Mouse (Mus musculus) embryonic fibroblast, embryonic 13.5 days (primary cell): ENCODE measurements around the gene 1700017N19Rik. TPM values are rescaled to one million over a fixed set of nuclear protein-coding genes. Genes with fewer than 3 reads are reported as not detected.
"Not testable (repeated sequence)": the region's sequence is repeated elsewhere in the genome, so short reads cannot be mapped to it uniquely, and the experiment has no call there.

Experiments
- H3K27ac ChIP-seq: 2 replicates; pipeline ENCODE4 v1.5.1; 2012; ENCODE audit warnings: low read length, control low read depth, inconsistent platforms; ENCODE audit not compliant: insufficient read depth
- H3K4me1 ChIP-seq: 2 replicates; pipeline ENCODE4 v1.6.1; 2011; ENCODE audit warnings: low read length; ENCODE audit not compliant: control insufficient read depth, insufficient read depth
- H3K4me3 ChIP-seq: 2 replicates; pipeline ENCODE4 v1.5.1; 2011; ENCODE audit warnings: mild to moderate bottlenecking, control low read depth, low read length; ENCODE audit not compliant: insufficient read depth
- CTCF ChIP-seq: IDR thresholded peaks from 2 replicates; pipeline ENCODE4 v1.5.1; 2011; ENCODE audit warnings: mild to moderate bottlenecking, control low read depth, low read length, moderate library complexity, borderline replicate concordance; ENCODE audit not compliant: insufficient read depth
- POLR2A ChIP-seq: IDR thresholded peaks from 2 replicates; pipeline ENCODE4 v1.6.1; 2011; ENCODE audit warnings: low read depth, mild to moderate bottlenecking, control low read depth, low read length, moderate library complexity
- polyA plus RNA-seq: library from polyadenylated mRNA; stranded (reverse); fragments of >200 nt; gene quantifications from 2 replicates; pipeline ENCODE4 v1.2.4, GENCODE M21; 2011; ENCODE audit warnings: low read depth; ENCODE audit not compliant: missing spikeins, insufficient read length

1700017N19Rik gene
- not detected in 2 replicates for polyA plus RNA-seq

DNA sequence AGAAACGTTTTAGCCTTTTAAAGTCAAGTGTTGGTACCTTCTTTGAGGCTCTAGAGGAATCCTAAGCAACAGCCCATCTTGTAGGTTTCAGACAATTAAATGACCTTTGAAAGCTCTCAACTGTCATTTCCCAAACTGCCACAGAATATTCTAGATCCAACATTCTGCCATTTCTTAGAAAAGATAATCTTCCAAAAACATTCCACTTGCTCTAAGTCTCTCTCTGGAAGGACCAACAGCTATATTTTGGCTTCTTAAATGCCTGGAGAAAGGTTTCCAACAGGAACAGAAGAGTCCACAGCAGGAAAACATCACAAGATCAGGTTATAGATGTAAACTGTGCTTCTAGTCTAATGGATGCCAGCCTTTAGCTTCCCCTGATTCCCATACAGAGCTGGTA is at the start of gene 1700017N19Rik, which contains the start of gene 4930430F08Rik:
Gene 1700017N19Rik (plus strand): TSS at position 162 of the 400 bp plus-strand sequence.
Gene 4930430F08Rik (minus strand): TSS at position 101 of the 400 bp plus-strand sequence.
- TF ChIP-seq POLR2A: no peak
- TF ChIP-seq CTCF: no peak
- Histone ChIP-seq H3K27ac (no peak within 1 kb of the TSS), H3K4me3 (no peak within 1 kb of the TSS), H3K4me1 (no peaks in the 10 kb centered on the region; the same call in 1 of the 2 replicates)

DNA sequence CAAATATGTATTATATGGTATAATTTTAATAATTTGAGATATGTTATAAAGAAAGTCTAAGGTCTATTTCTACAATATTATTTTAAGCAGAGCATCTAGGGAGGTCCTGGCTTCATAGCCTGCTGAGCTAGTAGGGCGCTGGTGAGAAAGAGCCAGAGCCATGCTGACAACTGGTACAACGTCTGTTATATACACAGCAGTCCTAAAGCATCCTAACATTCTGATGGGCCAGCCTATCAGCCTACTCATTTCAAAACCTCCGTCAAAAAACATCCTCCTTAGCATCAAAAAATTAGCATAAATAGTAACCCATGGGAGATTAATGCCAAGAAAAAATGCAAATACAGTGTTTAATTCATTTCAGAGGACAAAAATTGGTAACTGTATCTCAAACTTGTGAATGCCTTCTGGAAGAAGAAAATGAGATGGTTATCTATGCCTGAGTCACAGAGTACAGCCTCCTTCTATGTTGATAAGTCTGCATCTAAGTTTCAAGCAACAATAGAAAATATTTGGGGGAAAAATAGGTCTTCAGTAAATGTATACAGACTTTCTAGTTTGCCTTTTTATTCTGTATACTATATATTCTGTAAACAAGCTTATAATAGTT is 33.6 kb upstream of the 1700017N19Rik start:
- TF ChIP-seq POLR2A (no peak), CTCF (no peak)
- no peak overlapping the region for H3K27ac ChIP-seq
- no peak overlapping the region for H3K4me3 ChIP-seq
- no peaks in the 10 kb centered on the region for H3K4me1 ChIP-seq

DNA sequence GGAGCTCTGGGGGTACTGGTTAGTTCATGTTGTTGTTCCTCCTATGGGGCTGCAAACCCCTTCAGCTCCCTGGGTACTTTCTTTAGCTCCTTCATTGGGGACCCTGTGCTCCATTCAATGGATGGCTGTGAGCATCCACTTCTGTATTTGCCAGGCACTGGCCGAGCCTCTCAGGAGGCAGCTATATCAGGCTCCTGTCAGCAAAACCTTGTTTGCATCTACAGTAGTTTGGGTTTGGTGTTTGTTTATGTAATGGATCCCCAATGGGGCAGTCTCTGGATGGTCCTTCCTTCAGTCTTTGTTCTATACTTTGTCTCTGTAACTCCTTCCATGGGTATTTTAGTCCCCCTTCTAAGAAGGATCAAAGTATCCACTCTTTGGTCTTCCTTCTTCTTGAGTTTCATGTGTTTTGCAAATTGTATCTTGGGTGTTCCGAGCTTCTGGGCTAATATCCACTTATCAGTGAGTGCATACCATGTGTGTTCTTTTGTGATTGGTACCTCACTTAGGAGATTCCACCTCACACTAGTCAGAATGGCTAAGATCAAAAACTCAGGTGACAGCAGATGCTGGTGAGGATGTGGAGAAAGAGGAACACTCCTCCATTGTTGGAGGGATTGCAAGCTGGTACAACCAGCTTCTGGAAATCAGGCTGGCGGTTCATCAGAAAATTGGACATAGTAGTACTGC is 29.9 kb upstream of the 1700017N19Rik start:
- H3K4me3 ChIP-seq, H3K27ac ChIP-seq, H3K4me1 ChIP-seq: not testable (repeated sequence)

DNA sequence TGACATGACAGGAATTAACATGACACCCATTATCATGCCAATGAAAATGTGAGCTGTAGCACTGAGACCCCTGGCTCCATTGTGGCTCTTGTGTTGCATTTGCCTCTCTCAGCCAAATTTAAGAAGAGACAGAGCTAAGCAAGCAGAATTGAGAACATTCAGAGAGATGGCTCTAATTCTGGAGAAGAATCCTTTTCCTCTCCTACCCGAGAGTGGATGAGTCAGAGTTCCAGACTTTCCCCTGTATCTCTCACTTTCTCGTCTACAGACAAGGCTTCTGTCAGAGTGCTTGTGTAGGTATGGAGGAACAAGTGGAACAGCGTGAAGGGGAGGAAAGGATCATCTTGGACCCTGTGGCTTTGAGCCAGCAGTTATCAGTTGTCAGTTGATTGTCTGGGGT is 26.2 kb upstream of the 1700017N19Rik start:
- TF ChIP-seq POLR2A: no peak
- no peak for TF ChIP-seq CTCF

DNA sequence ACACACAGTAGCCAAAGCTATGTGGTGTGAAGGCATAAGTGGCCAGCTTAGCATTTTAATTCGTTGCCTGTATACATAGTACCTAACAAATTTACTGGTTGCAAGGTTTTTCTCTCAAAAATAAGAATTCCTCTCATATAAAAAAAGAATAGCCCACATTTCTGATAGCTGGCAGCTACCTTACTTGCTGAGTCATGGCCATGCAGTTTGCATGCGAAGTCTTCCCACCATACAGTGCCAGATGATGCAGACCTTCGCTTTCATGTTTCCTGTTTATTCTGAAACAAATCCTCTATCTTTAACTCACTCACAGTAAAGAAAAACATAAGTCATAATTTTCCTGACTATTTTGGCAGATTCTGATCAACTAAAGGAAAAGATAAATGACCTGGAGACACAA is 18.6 kb upstream of the 1700017N19Rik start:
- no peak overlapping the region for H3K4me3 ChIP-seq
- no peak for TF ChIP-seq CTCF
- H3K27ac ChIP-seq: no peak overlapping the region
- no peaks in the 10 kb centered on the region for H3K4me1 ChIP-seq

More for the DNA sequence above, 26.2 kb upstream of the 1700017N19Rik start:
- H3K4me1 ChIP-seq: no peaks in the 10 kb centered on the region
- no peak overlapping the region for H3K27ac ChIP-seq
- H3K4me3 ChIP-seq: no peak overlapping the region

DNA sequence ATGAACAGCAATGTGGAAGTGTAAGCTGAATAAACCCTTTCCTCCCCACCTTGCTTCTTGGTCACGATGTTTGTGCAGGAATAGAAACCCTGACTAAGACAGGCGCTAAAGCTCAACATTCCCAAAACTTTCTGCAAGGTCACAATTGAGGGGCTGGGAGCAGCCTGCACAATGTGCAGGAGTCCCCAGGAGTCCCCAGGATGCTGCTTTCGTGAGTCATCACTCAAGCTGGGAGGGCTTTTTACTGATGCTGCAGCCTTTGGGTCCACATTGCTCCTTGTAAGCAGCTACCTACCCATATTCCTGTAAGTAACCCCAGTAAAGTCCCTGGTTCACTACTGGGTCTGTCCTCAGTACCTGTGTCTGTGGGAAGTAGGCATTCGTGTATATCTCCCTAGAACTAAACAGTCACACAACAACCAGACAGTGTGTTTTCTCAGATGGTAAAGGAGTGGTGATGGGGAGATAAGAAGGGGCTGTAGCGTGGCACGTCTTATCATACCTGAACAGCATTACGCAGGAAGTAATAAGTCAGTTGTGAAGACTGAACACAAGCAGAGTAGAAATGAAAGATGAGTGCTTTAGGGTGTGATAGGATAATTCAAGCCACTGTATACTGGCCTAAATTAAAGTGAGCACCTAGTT is 15.7 kb upstream of the 1700017N19Rik start:
- H3K4me3 ChIP-seq: no peak overlapping the region
- no peak overlapping the region for H3K27ac ChIP-seq
- no peaks in the 10 kb centered on the region for H3K4me1 ChIP-seq
- no peak for TF ChIP-seq POLR2A
- TF ChIP-seq CTCF: no peak

DNA sequence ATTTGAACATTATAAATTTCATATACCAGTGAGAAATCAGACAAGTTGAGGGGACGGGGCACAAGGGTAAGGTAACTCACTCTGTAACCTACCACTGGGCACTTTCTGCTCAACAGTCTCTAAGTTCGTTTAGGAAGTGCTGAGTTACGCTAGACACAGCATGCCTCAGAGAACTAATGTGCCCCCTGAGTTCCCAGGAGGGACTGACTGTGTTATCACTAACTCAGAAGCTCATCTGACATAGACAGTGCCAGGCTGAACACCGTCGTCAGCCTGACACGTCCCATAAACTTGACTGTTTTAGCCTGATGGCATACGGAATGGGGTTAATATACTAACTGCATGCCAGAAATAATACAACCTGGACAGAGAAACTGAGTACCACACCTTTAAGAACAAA is 15.0 kb upstream of the 1700017N19Rik start:
- H3K4me1 ChIP-seq: no peaks in the 10 kb centered on the region
- no peak overlapping the region for H3K27ac ChIP-seq
- H3K4me3 ChIP-seq: no peak overlapping the region
- TF ChIP-seq POLR2A: no peak
- TF ChIP-seq CTCF: no peak

DNA sequence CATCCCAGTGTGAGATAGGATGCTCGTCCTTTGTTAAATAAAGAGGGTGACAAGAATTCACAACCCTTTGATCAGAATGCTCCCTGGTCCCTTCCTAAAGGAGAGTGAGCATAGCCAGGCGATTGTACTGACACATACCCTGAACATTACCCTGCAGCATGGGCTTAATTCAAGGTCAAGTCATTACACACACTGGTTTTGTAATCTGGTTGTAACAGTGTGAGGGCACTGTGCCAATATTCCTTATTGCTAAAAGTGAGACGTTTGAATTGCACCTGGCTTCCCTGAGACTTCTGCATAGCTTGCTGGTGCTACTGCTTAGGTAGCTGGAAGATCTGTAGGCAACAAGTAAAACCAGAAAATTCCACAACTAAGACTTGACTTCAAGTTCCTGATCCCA is 6.1 kb upstream of the 1700017N19Rik start:
- Histone ChIP-seq H3K4me3 (no peak overlapping the region), H3K4me1 (no peaks in the 10 kb centered on the region; the same call in 1 of the 2 replicates), H3K27ac (no peak overlapping the region)
- no peak for TF ChIP-seq POLR2A
- TF ChIP-seq CTCF: no peak

DNA sequence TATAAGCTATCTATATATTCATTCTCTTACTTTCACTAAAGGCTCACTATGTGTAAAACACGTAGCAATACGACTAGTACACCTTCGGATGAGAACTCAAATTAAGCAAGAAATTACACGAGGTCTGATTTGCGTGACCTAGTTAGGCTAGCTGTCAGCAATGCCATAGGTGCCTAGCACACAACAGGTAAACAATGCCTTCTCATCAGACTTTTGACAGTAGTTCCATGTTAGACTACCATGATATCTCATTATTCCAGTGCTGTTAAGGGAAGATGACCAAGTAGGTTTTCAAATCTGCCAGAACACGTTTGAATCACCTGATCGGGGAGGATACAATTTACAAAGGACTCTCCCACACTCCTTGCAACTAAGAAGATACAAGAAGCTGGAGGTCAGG is 1.8 kb upstream of the 1700017N19Rik start:
- no peak overlapping the region for H3K27ac ChIP-seq
- H3K4me1 ChIP-seq: no peaks in the 10 kb centered on the region; the same call in 1 of the 2 replicates
- TF ChIP-seq CTCF (no peak), POLR2A (no peak)
- peak overlapping the region; percentile 85 for H3K4me3 ChIP-seq

DNA sequence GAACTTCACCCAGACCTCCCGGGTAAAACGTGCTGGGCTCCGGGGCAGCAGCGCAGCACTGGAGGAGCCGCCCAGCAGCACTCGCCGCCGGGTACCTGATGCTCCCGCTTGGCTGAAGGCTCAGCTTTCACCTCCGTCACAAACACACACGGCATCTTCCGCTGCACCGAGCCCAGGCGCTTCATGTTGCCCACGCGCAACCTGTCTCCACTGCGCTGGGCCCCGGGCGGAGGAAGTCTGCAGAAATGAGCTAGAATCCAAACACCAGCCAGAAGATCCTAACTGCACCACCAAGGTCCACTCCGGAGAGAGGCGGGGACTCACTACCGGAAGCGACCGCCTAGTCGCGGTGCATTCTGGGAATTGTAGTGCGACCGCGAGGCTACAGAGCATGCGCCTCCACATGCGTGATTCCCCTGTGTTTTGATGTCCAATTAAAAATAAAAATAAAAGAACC is 1.3 kb upstream of the 1700017N19Rik start:
- peak; percentile 86 for TF ChIP-seq POLR2A
- TF ChIP-seq CTCF: no peak
- Histone ChIP-seq H3K4me3 (peak overlapping the region; percentile 85), H3K27ac (no peak overlapping the region), H3K4me1 (no peaks in the 10 kb centered on the region; the same call in 1 of the 2 replicates)
